Mouse (Mus musculus): ENCODE results near the gene Cdh3.
A peak's percentile ranks its signal among the peaks of the same experiment; 100 is the strongest.

Gene Cdh3

GRCm38 (mm10) chr8:106510365-106510975, at the start of gene Cdh3:
Cdh3 (plus strand) TSS chr8:106510891.
- no peak for DNase-seq (ENCODE audit: low read depth, low spot score)

- DNase-seq (ENCODE audit: low read depth, low spot score): no peak
Measured at GRCm38 (mm10) chr8:106462131-106462530, 48.6 kb upstream of the Cdh3 start.

- no peak for DNase-seq (ENCODE audit: low read depth, low spot score)
Measured at GRCm38 (mm10) chr8:106463795-106464194, 46.9 kb upstream of the Cdh3 start.

- DNase-seq (ENCODE audit: low read depth, low spot score): no peak
Measured at GRCm38 (mm10) chr8:106469485-106469884, 41.2 kb upstream of the Cdh3 start.

GRCm38 (mm10) chr8:106474001-106474400, 36.7 kb upstream of the Cdh3 start:
- no peak for DNase-seq (ENCODE audit: low read depth, low spot score)

- DNase-seq (ENCODE audit: low read depth, low spot score): no peak
Measured at GRCm38 (mm10) chr8:106500018-106500685, 10.5 kb upstream of the Cdh3 start, which contains the start of gene 6030452D12Rik. 6030452D12Rik (plus strand) TSS chr8:106500522.

- DNase-seq (ENCODE audit: low read depth, low spot score): no peak
Measured at GRCm38 (mm10) chr8:106504241-106504640, 6.5 kb upstream of the Cdh3 start.

GRCm38 (mm10) chr8:106505328-106505965, 5.2 kb upstream of the Cdh3 start:
- no peak for DNase-seq (ENCODE audit: low read depth, low spot score)

- DNase-seq (ENCODE audit: low read depth, low spot score): no peak
Measured at GRCm38 (mm10) chr8:106506106-106506505, 4.6 kb upstream of the Cdh3 start.

- DNase-seq (ENCODE audit: low read depth, low spot score): peak; percentile 23
Measured at GRCm38 (mm10) chr8:106507761-106508331, 2.8 kb upstream of the Cdh3 start.

GRCm38 (mm10) chr8:106508456-106508855, 2.2 kb upstream of the Cdh3 start:
- no peak for DNase-seq (ENCODE audit: low read depth, low spot score)

GRCm38 (mm10) chr8:106509079-106509780, 1.5 kb upstream of the Cdh3 start:
- DNase-seq (ENCODE audit: low read depth, low spot score): no peak

GRCm38 (mm10) chr8:106511065-106511501, 392 bp downstream of the Cdh3 start:
- no peak for DNase-seq (ENCODE audit: low read depth, low spot score)

GRCm38 (mm10) chr8:106511531-106512041, 895 bp downstream of the Cdh3 start:
- DNase-seq (ENCODE audit: low read depth, low spot score): no peak

- no peak for DNase-seq (ENCODE audit: low read depth, low spot score)
Measured at GRCm38 (mm10) chr8:106512475-106513150, 1.9 kb downstream of the Cdh3 start.

- no peak for DNase-seq (ENCODE audit: low read depth, low spot score)
Measured at GRCm38 (mm10) chr8:106515946-106516479, 5.3 kb downstream of the Cdh3 start.

GRCm38 (mm10) chr8:106516581-106516980, 5.9 kb downstream of the Cdh3 start:
- no peak for DNase-seq (ENCODE audit: low read depth, low spot score)

GRCm38 (mm10) chr8:106518763-106519162, 8.1 kb downstream of the Cdh3 start:
- DNase-seq (ENCODE audit: low read depth, low spot score): no peak

- DNase-seq (ENCODE audit: low read depth, low spot score): no peak
Measured at GRCm38 (mm10) chr8:106520578-106520977, 9.9 kb downstream of the Cdh3 start.

- DNase-seq (ENCODE audit: low read depth, low spot score): no peak
Measured at GRCm38 (mm10) chr8:106521845-106522244, 11.2 kb downstream of the Cdh3 start.

- DNase-seq (ENCODE audit: low read depth, low spot score): no peak
Measured at GRCm38 (mm10) chr8:106526725-106527124, 16.0 kb downstream of the Cdh3 start.

Measured in retina, adult 2 months (tissue).